Mouse (Mus musculus) olfactory bulb, adult 2 months (tissue): ENCODE results near the gene Jun.

Source experiments
- CTCF ChIP-seq: fragments of 200-500 bp; IDR thresholded peaks from 2 replicates; pipeline ENCODE4 v1.5.1; 2012; ENCODE audit warnings: low read depth, mild to moderate bottlenecking, low read length, moderate library complexity; ENCODE audit not compliant: insufficient read depth
- POLR2A ChIP-seq: fragments of 200-500 bp; IDR thresholded peaks from 2 replicates; pipeline ENCODE4 v1.6.1; 2012; ENCODE audit warnings: mild to moderate bottlenecking, low read depth, low read length, moderate library complexity; ENCODE audit not compliant: insufficient read depth

DNA sequence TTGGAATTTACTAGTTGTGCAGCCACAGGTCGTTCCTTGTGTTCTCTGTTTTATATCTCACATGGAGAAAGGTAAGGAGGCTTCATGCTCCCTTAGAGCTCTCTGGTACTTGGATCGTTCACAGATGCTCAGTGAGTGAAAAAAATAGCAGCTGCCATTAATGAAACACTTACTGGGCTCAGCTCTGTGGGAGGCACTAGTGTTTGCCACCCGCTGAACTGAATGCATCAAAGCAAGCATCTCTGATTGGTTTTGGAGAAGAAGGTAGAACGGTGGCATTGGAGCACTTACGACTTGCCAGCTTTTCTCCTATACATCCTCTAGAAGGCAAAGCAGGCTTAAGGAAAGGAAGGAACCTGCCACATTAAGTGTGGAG lies 46.7 kb upstream of the Jun start:
- TF ChIP-seq POLR2A (no peak), CTCF (no peak)
